Mouse (Mus musculus) ES-E14 (cell line): ENCODE results near the gene Sept10.

Experiments used
- CHD2 ChIP-seq: IDR thresholded peaks from 2 replicates; pipeline ENCODE4 v1.6.1; 2014; ENCODE audit warnings: mild to moderate bottlenecking, low read depth, low read length, inconsistent platforms
- HCFC1 ChIP-seq: IDR thresholded peaks from 2 replicates; pipeline ENCODE4 v1.6.1; 2012; ENCODE audit warnings: low read length, inconsistent platforms, borderline replicate concordance; ENCODE audit not compliant: insufficient read depth
- ZC3H11A ChIP-seq: IDR thresholded peaks from 2 replicates; pipeline ENCODE4 v1.6.1; 2012; ENCODE audit warnings: low read depth, mild to moderate bottlenecking, inconsistent platforms, low read length, borderline replicate concordance

DNA sequence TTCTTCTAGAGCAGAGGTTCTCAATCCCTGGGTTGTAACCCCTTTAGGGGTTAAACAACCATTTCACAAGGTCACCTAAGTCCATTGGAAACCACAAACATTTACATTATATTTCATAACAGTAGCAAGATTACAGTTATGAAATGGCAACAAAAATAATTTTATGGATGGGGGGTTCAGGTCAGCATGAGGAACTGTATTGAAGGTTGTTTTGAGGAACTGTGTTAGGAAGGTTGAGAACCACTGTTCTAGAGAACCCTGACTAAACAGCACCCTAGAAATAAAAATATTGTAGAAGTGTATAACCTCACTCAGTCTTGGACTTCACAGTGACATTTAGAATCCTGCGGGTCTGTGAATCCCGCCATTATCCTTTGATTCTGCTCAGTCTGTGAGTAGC lies 13.6 kb upstream of the Sept10 start:
- TF ChIP-seq ZC3H11A (no peak), CHD2 (no peak), HCFC1 (no peak)
